Mouse (Mus musculus): ENCODE measurements at regions not wholly inside any gene's neighbourhood (a gene's known extent, or its start where the extent isn't known, plus 50 kb on each side); places are given as distances from the start of the nearest gene placed in this dataset.

DNA sequence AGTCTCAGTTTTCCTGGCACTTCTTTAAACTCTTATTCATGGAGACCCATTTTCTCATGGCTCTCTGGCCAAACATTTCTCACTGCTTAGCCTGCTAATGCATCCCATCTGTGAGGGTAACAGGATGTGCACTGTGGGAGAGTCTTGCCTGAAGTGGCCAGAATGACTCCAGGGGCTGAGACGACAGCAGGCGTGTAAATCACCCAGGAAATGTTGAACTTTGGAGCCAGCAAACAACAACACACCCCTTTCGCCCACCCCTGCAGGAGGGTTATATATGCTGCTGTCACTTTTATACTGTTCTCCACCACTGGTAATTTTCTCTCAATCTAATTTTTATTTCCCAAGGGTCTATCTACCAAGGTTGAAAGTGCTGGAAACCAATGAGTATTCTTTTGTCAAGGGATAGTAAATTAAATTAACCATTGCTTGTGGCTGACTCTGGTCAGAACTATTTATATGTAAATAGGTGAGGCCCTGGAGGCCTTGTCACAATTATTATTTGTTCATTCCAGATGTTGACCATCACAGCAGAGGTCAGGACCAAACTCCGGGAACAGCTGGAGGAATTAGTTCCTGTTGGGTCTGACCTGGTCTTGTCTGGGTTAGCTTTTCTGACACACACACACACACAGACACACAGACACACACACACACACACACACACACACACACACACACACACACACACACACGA is 378.2 kb downstream of the Nucb2 start:
- DNase-seq = no peak

GRCm38 (mm10) chr7:116893846-116894245 is 389.7 kb downstream of the Nucb2 start:
- no peak for DNase-seq

DNA sequence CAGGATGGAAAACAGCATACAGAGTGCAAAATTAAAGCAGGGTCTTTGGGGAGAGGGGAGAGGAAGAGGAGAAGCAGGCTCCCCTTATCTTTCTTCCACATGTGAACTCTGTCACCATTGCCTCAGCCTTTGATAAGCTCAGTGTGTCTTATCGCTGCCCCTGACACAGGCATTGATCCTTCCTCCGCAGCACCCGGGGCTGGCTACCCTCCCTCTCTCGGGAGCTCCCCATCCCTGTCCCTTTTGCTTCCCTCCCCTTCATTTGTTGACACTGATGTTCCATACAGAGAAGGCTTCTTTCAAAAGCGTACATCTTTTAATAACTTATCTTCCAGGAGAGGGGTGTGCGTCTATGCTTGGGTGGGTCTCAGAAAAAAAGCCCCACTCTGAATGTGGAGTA is 411.6 kb downstream of the Nucb2 start:
- no peak for DNase-seq

DNA sequence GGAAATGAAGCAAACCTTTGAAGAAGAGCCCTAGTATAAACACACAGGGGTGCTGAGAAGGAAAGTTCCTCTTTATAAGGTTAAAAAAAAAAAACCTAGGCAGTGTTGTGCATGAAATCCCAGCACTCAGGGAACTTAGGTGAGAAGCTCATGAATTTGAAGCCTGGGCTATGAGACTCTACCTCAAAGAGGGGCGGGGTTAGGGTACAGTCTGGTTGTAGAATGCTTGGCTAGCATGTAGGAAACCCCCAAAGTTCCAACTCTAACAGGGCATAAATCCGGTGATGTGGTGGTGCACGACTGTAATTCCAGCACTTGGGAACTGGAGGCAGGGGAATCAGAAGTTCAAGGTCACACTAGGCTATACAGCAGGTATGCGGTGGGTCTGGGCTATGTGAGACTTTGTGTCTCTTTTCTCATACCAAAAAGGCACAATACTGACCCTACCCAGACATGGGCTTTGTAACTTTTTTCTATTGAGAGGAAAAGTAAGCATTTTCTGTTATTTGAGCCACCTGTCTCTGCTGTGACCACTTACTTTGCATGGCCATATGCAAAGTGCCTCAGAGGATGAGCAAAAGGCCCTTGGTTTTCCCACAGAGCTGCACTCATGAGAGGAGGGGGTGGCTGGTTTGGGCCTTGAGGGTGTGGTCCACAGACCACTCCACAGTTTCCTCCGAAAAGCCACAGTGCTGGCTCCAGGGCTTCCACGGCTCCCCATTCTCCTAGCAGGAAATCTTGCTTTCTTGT is 413.9 kb downstream of the Nucb2 start:
- no peak for DNase-seq

DNA sequence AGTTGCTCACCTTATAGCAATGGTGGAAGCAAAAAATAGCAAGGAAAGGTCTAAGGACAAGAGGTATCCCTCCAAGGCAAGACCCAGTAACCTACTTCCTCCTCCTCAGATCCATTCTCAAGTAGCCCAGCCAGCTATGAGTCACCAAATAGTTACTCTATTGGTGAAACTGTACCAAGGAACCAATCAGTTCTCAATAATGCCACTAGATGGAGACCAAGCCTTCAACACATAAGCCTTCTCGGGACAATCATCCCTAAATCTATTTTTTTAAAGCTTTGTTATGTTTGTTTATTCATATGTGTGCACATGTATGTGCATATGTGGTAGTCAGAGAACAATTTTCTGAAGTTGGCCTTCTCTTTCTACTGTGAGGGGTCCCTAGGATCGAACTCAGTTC is 434.3 kb upstream of the Xylt1 start:
- no peak for DNase-seq

DNA sequence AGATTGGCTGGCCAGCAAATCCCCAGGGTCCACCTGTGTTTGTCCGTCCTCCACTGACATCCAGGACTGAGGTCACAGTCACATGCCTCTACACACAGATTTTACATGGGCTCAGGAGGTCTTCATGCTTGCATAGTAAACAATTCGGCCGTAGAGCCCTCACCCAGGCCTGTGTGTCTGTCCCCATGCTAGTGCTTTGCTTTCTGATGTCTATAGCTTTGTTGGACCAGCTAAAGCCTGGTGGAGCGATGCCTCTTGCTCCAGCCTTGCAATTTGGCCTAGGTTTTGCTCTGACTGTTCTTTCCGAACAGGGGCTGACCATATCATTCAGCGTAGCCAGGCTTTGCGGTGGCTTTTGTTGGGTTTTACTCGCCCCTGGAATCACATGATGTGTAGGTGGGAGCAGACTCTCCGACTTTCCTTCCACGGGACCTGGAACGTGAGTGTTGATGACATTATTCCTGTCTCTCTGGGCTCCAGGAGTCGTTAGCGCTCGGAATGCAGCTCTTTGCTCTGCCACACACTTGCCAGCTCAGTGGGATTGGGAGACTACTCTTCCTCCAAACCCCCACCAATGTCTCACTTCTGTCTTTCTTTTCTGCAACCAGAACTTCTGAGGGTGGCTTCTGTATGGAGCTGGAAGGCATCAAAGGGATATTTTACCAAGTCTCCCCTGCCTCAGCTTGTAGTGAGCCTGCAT is 421.4 kb upstream of the Xylt1 start:
- no peak for DNase-seq

DNA sequence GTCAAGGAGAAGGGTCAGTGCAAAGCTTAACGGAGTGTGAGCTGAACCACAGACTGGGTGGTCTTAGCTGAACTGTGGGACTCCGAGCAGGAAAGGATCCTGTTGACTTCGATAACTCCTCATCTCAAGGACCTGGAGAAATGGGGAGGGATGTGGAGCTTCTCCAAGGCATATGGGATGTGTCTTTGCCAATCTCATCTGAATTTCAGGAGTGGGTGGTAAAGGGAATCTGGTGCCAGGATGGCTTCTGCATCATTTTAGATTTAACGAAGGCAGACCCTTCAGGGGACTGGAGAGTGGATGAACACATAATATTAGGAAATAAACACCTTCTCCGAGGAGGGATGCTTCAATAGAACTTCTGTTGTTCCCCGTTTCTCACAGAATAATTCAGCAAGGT is 416.9 kb upstream of the Xylt1 start:
- no peak for DNase-seq

DNA sequence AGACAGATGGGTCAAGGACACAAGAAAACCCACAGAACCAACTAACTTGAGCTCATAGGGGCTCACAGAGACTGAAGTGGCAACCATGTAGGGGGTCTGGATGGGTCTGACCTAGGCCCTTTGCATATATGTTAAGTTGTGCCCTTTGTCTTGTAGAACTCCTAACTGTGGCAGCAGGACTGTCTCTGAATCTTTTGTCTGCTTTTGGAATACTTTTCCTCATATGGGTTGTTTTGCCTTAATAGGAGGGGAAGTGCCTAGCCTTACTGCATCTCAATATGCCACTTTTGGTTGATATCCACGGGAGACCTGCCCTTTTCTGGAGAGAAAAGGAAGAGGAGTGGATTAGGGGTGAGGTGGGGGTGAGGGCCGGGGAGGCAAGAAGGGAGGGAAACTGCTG is 389.4 kb upstream of the Xylt1 start:
- no peak for DNase-seq

- no peak for DNase-seq
Observed at GRCm38 (mm10) chr7:116992166-116992565, 388.6 kb upstream of the Xylt1 start.

DNA sequence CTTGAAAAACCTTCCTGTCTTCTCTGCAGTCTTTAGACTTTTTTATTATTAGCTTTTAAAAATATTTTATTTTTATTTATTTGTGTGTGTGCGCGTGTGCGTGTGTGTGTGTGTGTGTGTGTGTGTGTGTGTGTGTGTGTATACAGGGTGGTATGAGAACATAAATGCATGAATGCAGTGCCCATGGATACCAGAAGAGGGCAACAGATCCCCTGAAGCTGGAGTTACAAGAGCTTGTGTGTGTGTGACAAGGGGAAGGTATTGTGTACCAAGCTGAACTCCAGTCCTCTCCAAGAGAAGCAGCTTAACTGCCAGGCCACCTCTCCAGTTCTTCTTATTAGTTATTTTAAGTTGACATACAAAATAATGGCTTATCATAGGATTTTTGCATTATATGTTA is 385.0 kb upstream of the Xylt1 start:
- no peak for DNase-seq

DNA sequence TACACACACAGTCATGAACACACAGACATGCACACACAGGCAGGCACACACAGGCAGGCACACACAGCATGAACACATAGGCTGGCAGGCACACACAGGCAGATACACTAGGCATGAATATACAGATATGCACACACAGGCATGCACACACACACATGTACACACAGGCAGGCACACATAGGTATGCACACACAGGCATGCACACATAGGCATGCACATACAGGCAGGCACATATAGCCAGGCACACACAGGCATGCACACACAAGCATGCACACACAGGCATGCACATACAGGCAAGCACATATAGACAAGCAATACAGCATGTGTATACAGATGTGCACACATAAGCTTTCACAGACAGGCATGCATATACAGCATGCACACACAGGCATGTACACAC is 377.6 kb upstream of the Xylt1 start:
- DNase-seq = no peak

DNA sequence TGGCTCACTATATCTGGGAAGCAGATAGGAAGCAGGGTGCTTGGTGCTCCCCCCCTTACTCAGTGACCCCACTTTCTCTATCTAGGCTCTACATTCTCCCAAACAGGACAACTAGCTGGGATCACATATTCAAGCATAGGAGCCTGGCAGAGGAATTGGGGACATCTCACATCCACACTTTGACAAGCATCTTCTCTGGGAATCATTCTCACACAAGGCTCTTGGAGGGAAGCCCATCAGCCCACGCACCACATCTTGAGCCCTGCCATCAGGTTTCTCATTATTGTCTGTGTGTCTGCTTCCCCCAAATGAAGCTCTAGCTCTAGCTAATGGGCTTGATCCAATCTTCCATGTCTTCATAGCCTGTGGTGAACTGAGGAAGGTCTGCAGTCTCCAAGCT is 362.4 kb upstream of the Xylt1 start:
- no peak for DNase-seq

- no peak for DNase-seq
Observed at GRCm38 (mm10) chr7:117021716-117022115, 359.1 kb upstream of the Xylt1 start.

GRCm38 (mm10) chr7:117044926-117045325 is 335.9 kb upstream of the Xylt1 start:
- no peak for DNase-seq

- no peak for DNase-seq
Observed at GRCm38 (mm10) chr7:117049249-117049648, 331.5 kb upstream of the Xylt1 start.

- DNase-seq = no peak
Observed at GRCm38 (mm10) chr7:117065771-117066170, 315.0 kb upstream of the Xylt1 start.

GRCm38 (mm10) chr7:117090911-117091550 is 289.7 kb upstream of the Xylt1 start:
- DNase-seq = no peak

DNA sequence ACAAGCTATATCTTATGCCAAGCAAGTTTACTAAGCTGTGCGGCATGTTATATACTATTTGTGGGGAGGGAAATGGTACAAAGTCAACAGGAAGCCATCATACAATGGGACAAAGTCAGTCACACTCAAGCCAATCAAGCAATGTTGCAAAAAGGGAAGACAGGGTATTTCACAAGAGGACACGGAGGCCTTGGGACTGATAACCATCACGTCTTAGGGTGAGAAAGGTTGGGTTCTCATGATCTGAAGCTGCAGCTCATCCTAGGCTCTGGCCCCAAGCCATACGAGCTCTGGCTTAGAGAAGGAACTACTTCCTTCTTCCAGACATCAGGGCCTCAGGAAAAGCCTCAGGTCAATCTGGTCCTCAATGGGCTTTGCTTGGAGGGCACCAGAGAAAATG is 287.9 kb upstream of the Xylt1 start:
- no peak for DNase-seq

DNA sequence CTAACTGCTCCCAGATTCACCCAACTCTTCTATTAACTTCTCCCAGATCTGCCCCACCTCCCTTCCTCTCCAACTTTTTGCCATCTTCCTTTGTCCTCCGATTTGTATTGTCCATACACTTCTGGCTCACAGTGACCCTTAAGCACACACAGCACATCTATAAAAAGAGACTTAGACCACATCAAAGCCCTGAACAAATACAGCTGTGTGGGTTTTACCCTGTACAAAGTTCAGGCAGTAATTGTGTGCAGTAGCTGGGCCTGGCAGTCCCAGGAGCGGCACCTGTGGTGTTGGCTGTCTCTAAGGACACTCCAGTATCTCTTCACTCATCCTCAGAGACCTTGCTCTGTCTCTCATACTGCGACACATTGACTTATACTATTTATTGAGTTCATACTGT is 283.2 kb upstream of the Xylt1 start:
- no peak for DNase-seq

- DNase-seq = no peak
Observed at GRCm38 (mm10) chr7:117099041-117099440, 281.7 kb upstream of the Xylt1 start.

DNA sequence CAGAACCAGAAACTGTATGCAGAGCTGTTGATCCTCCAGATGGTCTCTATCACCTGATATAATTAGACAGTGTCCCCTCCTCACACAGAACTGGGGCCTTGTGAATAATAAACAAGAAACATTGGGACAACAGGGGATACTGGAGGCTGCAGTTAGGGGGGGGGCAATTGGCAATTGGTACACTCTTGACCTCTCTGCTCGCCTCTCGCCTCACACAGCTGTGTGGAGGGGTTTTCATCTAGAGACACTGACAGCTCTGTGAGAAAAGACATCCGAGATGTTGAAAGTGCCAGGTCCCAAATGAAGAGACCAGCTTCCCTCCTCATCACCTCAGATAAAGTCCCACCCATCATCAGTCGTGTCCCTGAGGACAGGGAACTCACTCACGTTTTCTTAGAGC is 277.7 kb upstream of the Xylt1 start:
- no peak for DNase-seq

DNA sequence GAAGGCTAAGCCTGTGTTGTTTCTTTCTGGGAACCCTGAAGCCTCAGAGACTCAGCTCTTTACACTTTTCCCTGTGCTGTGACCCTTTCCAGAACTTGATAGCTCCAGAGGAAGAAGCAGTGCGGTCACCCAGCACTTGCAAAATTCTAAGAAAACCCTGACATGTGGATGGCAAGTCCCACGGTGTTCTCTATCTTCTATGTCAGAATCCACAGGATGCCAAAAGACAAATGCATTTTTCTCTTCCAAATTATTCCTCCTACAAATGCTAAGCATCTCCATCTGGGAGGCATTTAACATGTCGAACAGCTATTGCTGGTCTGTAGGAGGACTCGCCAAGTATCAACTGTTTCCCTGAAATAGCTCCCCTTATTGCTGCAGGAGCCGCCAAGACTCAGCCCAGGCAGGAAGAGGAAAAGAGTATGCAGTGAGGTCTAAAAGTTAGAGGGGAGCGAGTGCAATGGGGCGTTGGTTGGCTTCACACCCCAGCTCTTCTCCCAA is 274.0 kb upstream of the Xylt1 start:
- DNase-seq = no peak

- DNase-seq = no peak
Observed at GRCm38 (mm10) chr7:117108391-117108790, 272.4 kb upstream of the Xylt1 start.

Measured in thymus, postnatal 14 days (tissue).